Mouse (Mus musculus) layer of hippocampus, adult 8-10 months (tissue): ENCODE measurements around the gene Ankrd37. TPM values are rescaled to one million over a fixed set of nuclear protein-coding genes. Genes with fewer than 3 reads are reported as not detected.

ENCODE experiments used
- DNase-seq, 2 experiments: peaks; one replicate each; pipeline ENCODE4 v3.0.0; 2022; ENCODE audit warnings: low spot score in 2 of 2
- total RNA-seq, 4 experiments: library from RNA; stranded (reverse); gene quantifications; 2 replicates each; pipeline ENCODE4 v1.2.4; 2022

The Ankrd37 gene
- total RNA-seq: 1 to 10 TPM; 7.5 to 8.7 (median 8.4) TPM

DNA sequence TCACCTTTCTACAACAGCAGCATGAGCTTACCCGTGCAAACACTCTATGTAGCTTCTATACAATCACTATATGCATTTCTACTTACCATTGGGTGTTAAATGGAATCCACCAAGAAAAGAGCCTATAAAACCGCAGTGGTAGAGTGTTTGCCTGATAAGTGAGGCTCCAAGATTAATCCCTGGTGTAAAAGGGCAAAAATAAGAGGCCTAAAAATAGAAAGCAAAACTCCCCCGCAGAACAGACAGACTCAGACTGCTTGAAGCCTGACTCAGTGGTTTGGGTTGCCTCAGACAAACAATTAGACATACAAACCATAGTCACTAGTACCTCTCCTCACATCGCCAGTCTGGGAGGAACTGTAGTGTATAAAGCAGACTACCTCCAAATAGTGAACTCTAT lies at the start of gene Ankrd37:
Gene Ankrd37, minus strand, starts transcription at position 112 of the 400 bp plus-strand sequence.
- no peak for DNase-seq

DNA sequence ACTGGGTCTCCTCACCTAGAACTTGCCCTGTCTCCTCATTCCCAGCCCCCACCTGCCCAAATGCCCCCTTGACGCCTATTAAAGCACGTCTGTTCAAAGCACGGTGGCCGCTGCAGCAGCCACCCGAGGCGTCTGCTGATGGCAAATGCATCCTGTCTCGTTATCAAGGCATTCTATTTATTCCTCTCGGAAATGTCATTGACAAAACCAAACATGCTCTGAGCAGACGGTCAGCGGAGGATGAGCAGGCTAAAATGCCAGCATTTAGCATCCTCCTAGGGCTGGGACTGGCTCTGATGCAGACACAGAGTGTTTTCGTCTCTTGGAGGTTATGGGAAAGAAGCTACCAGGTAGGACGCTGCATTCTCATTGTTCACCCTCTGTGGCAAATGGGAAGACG lies 34.8 kb upstream of the Ankrd37 start:
- peak; percentile 46 to 48 for DNase-seq

DNA sequence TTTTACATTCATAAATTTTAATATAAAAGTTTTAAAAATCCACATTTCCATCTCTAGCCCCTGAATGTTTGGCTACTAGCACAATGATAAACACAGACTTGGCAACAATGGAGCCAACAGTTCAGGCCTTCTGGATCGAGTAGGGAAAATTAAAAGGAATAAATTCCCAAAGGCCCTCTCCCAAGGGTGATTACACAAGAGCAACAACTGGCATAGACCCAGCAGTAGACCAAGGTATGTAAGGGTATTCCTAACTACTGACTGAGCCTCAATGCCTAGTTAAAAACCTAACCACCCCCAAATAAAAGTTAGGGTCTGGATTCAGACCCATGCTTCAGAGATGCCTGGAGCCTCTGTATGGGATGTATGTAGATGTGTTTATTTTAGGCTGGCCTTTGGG lies 34.2 kb upstream of the Ankrd37 start:
- no peak for DNase-seq

DNA sequence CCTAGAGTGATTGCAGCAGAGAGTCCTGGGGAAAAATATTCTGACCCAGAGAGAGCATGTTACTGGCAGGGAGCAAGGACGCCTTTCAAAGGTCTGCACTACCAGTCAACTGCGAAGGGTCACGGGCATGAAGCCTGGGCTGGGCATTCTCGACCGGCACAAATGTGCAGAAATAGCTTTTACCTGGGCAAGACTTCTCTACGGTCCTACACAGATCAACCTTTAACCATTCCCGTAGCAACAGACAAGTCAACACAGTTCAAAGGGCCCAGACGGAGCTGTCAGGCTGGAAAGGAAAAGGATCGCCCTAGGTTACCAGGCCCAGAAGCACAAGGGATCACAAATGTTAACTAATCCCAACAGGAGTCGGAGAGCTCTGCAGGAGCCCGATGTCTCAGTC lies 30.7 kb upstream of the Ankrd37 start:
- no peak for DNase-seq

DNA sequence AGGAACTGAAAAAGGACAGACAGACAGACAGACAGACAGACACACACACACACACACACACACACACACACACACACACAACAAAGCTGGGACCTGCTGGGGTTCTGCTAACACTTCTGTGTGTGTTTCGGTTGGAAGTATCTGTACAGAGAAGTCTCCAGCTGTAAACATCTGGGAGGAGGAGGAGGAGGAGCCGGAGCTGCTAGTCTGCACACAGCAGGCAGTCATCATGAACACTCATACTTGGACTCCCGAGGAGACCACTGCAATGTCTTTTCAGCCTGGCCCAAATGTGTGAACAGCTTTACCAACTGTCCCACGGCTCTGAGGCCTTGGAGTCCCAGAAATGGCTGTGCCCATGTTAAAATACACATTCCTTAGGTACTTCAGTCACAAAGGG lies 18.9 kb upstream of the Ankrd37 start:
- no peak for DNase-seq

DNA sequence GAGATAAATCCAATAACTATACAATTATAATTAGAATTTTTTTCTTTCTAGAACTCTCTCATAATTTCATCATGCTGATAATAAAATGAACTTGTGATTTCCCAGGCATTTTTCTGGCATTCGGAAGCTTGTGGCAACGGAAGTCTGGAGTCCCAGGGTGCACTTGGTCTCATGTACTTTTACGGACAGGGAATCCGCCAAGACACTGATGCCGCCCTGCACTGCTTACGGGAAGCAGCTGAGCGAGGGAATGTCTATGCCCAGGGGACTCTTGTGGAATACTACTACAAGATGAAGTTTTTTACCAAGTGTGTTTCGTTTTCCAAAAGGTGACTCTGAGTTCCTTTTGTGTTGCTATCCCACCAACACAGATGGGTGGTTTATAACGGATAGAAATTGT lies 17.3 kb upstream of the Ankrd37 start:
- DNase-seq: no peak

DNA sequence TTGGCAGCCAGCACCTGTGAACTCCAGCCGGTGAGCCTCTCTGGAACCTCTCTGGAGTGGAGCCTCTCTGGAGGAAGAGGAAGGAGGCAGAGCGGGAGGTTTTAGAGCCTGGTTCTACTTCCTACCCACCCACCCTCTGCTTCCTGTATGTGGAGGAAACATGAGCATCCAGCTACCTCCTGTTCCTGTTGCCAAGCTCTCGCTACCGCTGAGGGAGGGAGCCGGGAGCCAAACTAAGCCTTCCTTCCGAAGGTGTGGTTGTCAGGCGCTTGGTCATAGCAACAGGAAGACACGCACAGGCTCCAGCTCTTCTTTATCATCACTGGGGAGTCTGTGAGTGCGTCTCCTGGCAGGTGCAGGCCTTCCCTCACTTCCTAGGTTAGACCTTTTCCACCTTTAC lies 16.7 kb upstream of the Ankrd37 start:
- no peak for DNase-seq

DNA sequence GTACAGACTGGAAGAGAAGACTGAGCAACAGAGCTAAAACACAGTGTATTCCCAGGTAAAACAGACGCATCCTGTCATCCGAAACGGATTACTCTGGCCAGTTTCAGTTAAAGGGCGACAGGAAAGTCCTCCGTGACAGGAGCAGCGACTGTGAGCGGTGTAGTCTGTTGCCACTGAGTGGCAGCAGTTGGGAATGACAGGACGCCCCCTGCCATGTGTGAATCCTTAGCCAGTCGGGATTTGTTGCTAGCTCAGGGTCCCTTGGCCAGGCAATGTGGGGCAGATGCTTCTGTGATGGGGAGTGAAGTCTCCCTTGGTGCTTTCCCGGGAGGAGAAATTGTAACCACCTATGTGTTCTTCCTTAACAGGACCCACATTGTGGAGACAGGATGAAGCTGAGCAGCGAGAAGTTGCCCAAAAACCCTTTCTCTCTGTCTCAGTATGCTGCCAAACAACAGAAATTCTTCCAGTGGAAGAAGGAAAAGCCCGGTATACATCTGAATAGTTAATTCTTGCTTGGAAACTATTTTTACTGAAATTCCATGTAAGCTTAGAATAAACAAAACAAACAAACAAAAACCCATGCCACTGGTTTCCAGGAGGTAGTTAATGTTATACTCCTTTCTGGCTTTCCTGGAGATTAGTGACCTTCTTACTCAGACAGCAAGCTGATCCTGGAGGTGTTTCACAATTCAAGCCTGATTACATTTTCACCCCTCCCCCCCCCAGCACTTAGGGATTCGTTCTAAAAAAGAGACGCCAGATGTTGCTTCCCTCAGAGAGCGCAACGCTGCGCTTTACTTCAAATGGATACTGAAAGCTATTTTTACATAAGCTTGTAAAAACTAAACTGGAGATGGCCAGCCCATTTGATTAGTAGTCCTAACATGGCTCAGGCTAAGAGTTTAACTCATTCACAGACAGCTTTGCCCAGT lies 5.5 kb upstream of the Ankrd37 start:
- DNase-seq: no peak

DNA sequence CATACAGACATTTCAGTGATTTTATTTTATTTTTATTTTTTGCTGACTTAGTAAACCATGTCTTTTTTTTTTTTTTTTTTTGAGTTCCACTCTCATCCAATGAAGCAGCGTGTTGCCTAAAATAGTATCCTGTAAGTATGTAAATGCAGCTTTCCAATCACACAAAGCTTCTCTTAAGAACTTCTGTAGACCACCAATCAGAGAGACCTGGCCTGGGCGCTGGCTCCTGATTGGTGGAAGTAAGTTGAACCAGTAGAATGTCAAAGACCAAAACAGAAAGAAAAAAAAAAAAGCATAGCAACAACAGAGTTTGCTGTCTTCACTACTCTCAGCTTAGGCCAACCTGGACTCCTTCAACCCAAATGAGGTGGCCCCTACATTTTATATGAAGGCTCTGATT lies 4.8 kb upstream of the Ankrd37 start:
- no peak for DNase-seq

DNA sequence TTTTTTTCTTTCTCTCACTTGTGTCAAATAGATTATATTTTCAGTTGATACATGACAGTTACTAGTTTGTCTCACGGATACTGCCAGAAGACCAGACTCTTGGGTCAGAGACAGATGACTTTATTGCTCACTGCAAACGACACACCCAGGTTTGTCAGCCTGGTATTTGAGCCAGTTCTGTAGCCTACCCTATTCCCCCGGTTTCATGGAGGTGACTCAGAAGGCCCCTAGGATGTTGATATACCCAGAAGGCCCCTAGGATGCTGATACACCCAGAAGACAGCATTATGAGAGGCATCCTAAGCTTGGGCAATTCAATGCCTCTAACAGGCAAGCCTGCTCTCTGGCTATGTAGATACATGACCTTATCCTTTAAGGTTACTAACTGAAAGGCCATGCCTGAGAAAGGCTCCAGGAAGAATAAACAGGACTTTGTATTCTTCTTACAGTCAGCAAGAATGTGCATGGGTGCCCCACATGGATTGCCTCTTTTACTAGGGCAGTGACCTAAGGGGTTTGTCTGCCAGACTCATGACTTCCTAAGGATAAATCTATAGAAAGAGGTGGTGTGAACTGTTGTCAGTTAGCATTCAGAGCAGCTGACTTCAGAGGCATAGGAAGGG lies 1.7 kb upstream of the Ankrd37 start:
- no peak for DNase-seq

DNA sequence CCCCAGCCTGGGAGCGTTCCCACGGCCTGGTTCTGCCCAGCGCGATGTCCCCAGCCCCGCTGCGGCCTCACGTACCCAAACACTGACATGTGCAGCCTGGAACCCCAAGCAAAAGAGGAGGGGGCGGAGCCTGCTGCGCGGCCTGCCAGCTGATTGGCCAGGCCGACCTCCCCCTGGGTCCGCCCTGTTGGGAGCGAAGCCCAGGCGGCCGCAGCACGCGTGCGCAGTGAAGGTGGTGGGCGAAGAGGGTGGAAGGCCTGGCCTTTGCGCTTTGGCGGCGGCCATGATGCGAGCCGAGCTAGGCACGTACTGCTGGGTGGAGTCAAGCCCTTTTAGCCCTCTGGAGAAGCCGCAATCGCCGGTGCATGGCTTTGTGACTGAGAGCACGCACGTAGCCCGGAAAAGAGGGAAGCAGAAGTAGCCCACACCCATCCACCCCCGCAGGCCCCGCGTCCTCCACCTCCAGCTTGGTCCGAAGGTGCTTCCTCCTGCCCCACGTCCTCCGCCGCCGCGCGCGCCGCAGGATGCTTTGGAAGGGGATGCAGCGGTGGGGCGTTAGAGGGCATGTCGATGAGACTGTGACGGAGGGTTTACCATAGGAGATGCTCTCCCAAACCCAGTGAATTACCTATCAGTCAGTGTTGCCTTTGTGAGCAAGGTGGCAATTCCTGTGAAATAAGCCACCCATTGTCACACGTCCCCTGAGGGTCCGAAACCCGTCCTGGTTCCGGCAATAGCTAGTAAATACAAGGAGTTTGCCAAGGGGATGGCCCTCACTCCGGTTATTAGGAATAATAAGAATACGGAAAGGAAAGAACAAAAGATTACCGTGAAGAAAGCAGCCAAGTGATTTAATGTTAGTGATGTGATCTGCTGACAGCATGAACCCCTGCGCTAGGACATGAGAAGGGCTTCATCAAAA lies 5.5 kb downstream of the Ankrd37 start:
- peak; percentile 97 for DNase-seq

DNA sequence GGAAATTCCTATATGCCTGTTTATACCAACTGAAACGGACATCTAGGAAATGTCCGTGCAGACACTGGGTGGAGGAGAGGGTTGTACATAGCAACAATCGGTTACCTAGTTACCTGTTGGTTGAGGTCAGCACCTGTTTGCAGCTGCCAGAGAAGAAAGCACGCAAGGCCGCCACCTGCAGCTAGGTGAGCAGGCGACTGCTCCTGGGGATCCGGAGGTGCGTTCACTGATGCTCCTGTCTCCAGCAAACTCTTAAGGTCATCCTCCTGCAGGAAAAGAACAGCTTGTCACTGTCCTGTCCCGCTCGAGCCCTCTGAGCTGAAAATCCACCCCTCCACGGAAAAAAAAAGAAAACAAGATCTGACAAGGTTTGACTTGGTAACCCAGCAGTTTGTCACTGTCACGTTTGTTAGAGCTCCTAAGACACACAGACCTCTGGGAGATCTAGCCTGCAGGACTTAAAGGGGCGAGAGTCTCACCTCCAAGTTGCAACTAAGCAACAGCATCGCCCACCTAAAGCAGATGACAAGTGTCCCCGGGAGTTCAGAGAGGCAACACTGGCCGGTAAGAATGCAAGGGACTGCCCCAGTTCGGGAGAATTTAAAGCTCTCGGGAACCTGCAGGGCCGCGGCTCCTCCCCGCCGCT lies 6.2 kb downstream of the Ankrd37 start, which contains the start of gene Lrp2bp:
Gene Lrp2bp, plus strand, starts transcription at position 166 of the 646 bp plus-strand sequence.
- DNase-seq: no peak

DNA sequence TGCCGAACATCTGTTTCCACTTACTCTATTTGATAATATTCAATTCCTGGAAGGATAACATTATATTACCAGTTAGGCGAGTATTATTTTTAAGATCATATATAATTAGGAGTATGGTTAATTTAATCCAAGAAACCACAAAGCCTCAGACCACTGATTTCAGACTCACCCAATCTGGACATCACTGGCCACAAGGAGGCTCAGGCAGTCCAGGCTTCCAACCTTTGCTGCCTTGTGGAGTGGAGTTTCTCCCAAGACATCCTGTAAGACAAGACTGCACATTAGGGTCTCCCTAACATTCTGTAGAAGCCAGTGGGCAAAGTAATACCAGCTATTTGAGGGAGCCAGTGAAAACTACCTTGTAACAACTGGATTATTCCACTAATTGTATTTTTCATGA lies 7.3 kb downstream of the Ankrd37 start:
- no peak for DNase-seq

DNA sequence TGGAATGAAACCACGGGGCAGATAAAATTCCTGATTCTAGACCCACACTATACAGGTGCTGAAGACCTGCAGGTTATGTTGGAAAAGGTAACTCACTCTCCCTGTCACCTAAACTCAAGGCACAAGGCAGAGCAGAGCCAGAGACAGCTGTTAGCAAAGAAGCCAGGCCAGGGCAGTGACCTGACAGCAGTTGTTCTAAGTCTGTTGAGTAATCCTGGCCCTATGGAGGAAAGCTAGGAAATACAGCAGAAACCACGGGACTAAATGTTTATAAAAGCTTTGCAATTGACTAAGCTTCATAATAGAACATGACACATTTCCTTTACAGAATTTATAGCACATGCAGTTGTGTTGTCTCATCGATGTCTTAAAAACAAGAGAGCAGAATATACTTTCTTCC lies 9.9 kb downstream of the Ankrd37 start:
- DNase-seq: no peak

DNA sequence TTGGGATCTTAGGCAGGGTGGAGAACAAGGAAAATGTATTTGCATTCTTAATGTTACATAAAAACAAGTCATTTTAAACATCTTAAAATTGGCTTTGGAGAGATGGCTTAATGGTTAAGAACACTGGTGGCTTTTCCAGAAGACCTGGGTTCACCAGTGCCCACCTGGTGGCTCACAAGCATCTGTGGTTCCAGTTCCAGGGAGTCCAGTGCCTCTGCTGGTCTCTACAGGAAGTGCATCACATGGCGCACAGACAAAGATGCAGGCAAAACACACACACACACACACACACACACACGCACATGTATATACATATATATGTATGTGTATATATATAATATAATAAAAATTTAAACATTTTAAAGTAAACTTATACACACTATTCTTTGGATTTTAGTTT lies 11.4 kb downstream of the Ankrd37 start:
- no peak for DNase-seq

DNA sequence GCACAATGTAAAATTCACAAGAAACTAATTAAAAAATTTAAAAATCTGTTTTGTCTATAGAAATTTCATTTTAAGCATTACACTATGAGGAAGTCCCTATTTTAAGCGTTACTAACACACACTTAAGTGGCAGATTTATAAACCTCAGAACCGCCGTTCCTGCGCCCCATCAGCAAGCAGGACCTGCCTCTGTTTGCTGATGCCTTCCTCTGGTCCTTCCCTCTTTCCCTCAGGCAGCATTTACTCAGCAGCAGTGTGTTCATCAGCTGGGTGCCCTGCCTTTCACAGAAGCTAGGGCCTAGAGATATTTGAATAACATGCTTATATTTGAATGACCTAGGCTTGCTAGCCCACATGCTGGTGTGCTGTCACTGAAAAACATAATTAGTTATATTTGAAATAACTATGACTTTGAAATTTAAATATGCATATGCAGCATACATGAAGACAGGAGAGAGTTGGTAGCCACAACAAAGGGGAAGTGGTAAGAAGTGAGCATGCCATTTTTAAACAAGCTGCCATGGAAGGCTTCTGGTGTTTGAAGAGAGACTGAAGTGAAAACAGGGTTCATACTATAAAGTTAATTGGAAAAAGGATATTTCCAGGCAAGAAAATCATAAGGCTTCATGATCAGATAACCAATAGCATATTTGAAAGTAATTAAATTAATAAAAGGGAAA lies 14.7 kb downstream of the Ankrd37 start:
- DNase-seq: no peak

DNA sequence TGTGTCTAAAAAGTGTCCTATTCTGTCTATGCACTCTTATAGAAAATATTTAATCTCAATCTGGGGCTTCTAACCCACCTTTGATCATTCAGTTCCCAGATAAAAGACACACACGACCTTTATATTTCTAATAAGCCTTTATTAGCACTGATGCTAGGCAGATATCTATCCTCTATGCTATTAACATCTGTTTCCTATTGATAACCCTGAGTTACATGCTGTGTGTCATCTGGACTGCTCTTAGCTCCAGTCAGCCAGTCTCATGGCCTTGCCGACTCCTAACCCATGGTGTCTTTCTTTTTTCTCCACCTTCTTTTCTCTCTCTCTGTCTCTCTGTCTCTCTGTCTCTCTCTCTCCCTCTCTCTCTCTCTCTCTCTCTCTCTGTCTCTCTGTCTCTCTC lies 17.3 kb downstream of the Ankrd37 start:
- DNase-seq: no peak

DNA sequence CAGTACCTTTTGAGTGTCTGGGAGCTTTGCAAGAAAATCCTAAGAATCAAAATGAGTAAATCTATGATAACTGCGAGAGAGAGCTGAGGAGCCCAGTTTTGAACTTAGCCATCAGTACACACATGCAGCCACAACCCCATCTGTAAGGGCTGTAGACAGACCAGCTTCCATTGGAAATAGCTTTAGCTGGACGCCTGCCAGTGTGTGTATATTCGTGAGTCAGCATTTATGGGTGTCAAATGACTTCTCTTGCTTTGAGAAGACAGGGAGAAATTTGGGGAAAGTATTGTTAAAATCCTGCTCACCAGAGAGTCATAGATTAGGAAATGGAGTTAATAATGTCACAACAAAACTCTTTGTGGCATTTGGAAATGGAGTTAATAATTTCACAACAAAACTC lies 18.8 kb downstream of the Ankrd37 start:
- no peak for DNase-seq

DNA sequence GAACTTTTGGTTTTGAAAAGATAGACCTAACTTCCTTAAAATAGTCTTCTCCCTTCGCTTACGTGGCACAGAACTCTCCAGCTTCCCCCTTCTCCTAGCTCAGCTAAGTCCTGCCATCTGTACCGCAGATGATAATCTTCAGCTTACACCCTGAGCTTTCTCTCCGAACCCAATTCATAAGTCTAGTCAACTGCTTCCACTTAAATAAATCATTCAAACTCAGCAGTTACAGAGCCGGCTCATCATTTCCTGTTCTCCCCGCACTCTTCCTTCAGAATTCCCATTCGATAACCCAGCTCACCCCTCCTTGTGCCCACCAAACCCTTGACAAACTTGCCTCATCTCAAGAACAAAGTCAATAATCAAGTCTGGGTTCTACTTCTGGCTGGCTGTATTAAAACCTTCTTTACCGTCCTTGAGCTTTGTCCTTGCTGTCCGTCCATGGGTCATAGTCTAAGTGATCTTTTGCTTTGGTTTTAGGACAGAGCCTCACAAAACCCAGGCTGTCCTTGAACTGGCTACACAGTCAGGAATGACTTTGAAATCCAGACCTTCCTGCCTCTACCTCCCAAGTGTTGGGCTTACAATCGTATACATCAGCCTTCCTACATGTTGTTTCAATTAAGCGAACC lies 29.6 kb downstream of the Ankrd37 start:
- no peak for DNase-seq
